Mouse (Mus musculus) erythroblast, embryonic 14.5 days (primary cell): ENCODE results near the gene Sugp2.

Experiments
- GATA1 ChIP-seq: IDR thresholded peaks from 2 replicates; pipeline ENCODE4 v1.6.1; 2012; ENCODE audit warnings: low read length, inconsistent platforms, mixed read lengths
- TAL1 ChIP-seq: IDR thresholded peaks from 3 replicates; pipeline ENCODE4 v1.6.1; 2012; ENCODE audit warnings: low read length, inconsistent platforms, mixed read lengths

DNA sequence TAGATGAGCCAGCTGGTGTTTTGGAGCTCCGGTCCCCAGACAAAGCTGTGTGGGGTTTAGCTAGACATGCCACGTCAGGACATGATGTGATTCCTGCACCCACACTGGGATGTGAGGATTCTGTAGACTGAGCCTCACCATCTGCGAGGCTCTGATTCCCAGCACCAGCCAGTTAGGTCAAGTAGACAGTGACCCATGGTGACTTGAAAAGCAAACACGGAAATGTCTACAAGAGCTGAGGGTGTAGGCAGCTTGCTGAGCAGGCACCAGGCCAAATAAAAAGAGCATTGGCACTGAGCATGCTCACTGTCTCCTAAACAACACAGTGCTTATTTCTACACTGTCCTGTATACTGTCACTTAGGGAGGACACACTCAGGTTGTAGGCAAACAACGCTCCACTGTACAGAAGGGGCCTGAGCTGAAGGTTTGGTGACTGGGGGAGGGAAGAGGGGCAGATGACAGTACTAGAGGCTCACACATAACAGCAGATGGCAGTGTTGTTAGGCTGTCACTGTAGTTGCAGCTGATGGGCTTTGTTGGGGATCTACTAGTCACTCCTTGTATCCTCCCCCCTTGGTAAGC is 33.8 kb upstream of the Sugp2 start:
- TF ChIP-seq GATA1, result no peak
- TF ChIP-seq TAL1, result no peak
